Mouse (Mus musculus) E14TG2a.4 (cell line): ENCODE measurements around the gene Mn1.

ENCODE experiments used
- CTCF ChIP-seq: conservative IDR thresholded peaks from 2 replicates; pipeline ENCODE4 v1.5.1; 2014; ENCODE audit warnings: low read length
- POU5F1 ChIP-seq: IDR thresholded peaks from 2 replicates; pipeline ENCODE4 v1.6.1; 2014; ENCODE audit warnings: low read length, borderline replicate concordance

GRCm38 (mm10) chr5:111444361-111444760 lies 27.2 kb downstream of the Mn1 start:
- TF ChIP-seq CTCF, result no peak
- no peak for TF ChIP-seq POU5F1
